Mouse (Mus musculus): ENCODE results near the gene Bod1l. TPM values are rescaled to one million over a fixed set of nuclear protein-coding genes. Genes with fewer than 3 reads are reported as not detected.

Gene Bod1l
- polyA plus RNA-seq, 1 experiment = 3.4 TPM

- Histone ChIP-seq H3K4me3 (no peak overlapping the region), H3ac (ENCODE audit: control insufficient read depth, insufficient read length) (no peak overlapping the region), H3K36me3 (ENCODE audit: control insufficient read depth, insufficient read depth) (no peaks in the 10 kb centered on the region), H3K4me2 (ENCODE audit: low read depth) (no peak overlapping the region), H3K79me2 (ENCODE audit: control insufficient read depth, insufficient read depth) (no peaks in the 10 kb centered on the region), H3K27me3 (ENCODE audit: control insufficient read depth, insufficient read depth, insufficient read length) (no peaks in the 10 kb centered on the region)
- TF ChIP-seq TCF3 (IDR thresholded peaks at IDR 0.05; ENCODE audit: insufficient read length, low read depth) (no peak), POLR2AphosphoS2 (IDR thresholded peaks at IDR 0.05; ENCODE audit: insufficient read length, low read depth) (no peak), E2F4 (IDR thresholded peaks at IDR 0.05; ENCODE audit: insufficient read depth) (no peak), MYOG (IDR thresholded peaks at IDR 0.05; ENCODE audit: control insufficient read depth in 1 of 3, insufficient read depth in 1 of 3, insufficient read length in 2 of 3, low read depth in 2 of 3) (no peak), CEBPB (IDR thresholded peaks at IDR 0.05; ENCODE audit: insufficient read depth, poor library complexity, severe bottlenecking) (no peak), TCF12 (IDR thresholded peaks at IDR 0.05; ENCODE audit: insufficient read depth, poor library complexity, severe bottlenecking) (no peak), MAX (IDR thresholded peaks at IDR 0.05; ENCODE audit: low read depth) (no peak), POLR2A (IDR thresholded peaks at IDR 0.05; ENCODE audit: insufficient read length, low read depth) (no peak), USF1 (IDR thresholded peaks at IDR 0.05; ENCODE audit: low read depth) (no peak)
These were observed 64.1 kb downstream of the Bod1l start for GRCm38 (mm10) chr5:41780026-41780425.

GRCm38 (mm10) chr5:41775728-41776127, 68.4 kb downstream of the Bod1l start:
- H3K79me2 ChIP-seq (ENCODE audit: control insufficient read depth, insufficient read depth) = no peaks in the 10 kb centered on the region
- no peaks in the 10 kb centered on the region for H3K36me3 ChIP-seq (ENCODE audit: control insufficient read depth, insufficient read depth)
- no peaks in the 10 kb centered on the region for H3K27me3 ChIP-seq (ENCODE audit: control insufficient read depth, insufficient read depth, insufficient read length)
- H3K4me3 ChIP-seq = no peak overlapping the region
- TF ChIP-seq USF1 (IDR thresholded peaks at IDR 0.05; ENCODE audit: low read depth) (no peak), POLR2AphosphoS2 (IDR thresholded peaks at IDR 0.05; ENCODE audit: insufficient read length, low read depth) (no peak), POLR2A (IDR thresholded peaks at IDR 0.05; ENCODE audit: insufficient read length, low read depth) (no peak), TCF3 (IDR thresholded peaks at IDR 0.05; ENCODE audit: insufficient read length, low read depth) (no peak), TCF12 (IDR thresholded peaks at IDR 0.05; ENCODE audit: insufficient read depth, poor library complexity, severe bottlenecking) (no peak), REST (IDR thresholded peaks at IDR 0.05; ENCODE audit: insufficient read depth, insufficient read length) (no peak), CEBPB (IDR thresholded peaks at IDR 0.05; ENCODE audit: insufficient read depth, poor library complexity, severe bottlenecking) (no peak), SRF (IDR thresholded peaks at IDR 0.05; ENCODE audit: control insufficient read depth, insufficient read length, low read depth) (no peak), MAX (IDR thresholded peaks at IDR 0.05; ENCODE audit: low read depth) (no peak), MYOD1 (IDR thresholded peaks at IDR 0.05; ENCODE audit: control insufficient read depth in 1 of 3, insufficient read length in 2 of 3, low read depth in 2 of 3) (no peak)
- H3K4me2 ChIP-seq (ENCODE audit: low read depth) = peak overlapping the region; percentile 47
- H3ac ChIP-seq (ENCODE audit: control insufficient read depth, insufficient read length) = no peak overlapping the region

- Histone ChIP-seq H3K36me3 (ENCODE audit: control insufficient read depth, insufficient read depth) (no peaks in the 10 kb centered on the region), H3K4me2 (ENCODE audit: low read depth) (peak overlapping the region; percentile 47), H3K79me2 (ENCODE audit: control insufficient read depth, insufficient read depth) (no peaks in the 10 kb centered on the region), H3K4me3 (no peak overlapping the region), H3ac (ENCODE audit: control insufficient read depth, insufficient read length) (no peak overlapping the region), H3K27me3 (ENCODE audit: control insufficient read depth, insufficient read depth, insufficient read length) (no peaks in the 10 kb centered on the region)
- no peak for TF ChIP-seq MYOG (IDR thresholded peaks at IDR 0.05; ENCODE audit: control insufficient read depth in 1 of 3, insufficient read depth in 1 of 3, insufficient read length in 2 of 3, low read depth in 2 of 3)
- no peak for TF ChIP-seq TCF12 (IDR thresholded peaks at IDR 0.05; ENCODE audit: insufficient read depth, poor library complexity, severe bottlenecking)
- TF ChIP-seq POLR2A (IDR thresholded peaks at IDR 0.05; ENCODE audit: insufficient read length, low read depth) = no peak
- no peak for TF ChIP-seq E2F4 (IDR thresholded peaks at IDR 0.05; ENCODE audit: insufficient read depth)
- no peak for TF ChIP-seq MAX (IDR thresholded peaks at IDR 0.05; ENCODE audit: low read depth)
- TF ChIP-seq REST (IDR thresholded peaks at IDR 0.05; ENCODE audit: insufficient read depth, insufficient read length) = no peak
- TF ChIP-seq POLR2AphosphoS2 (IDR thresholded peaks at IDR 0.05; ENCODE audit: insufficient read length, low read depth) = no peak
- no peak for TF ChIP-seq USF1 (IDR thresholded peaks at IDR 0.05; ENCODE audit: low read depth)
- TF ChIP-seq CEBPB (IDR thresholded peaks at IDR 0.05; ENCODE audit: insufficient read depth, poor library complexity, severe bottlenecking) = no peak
- TF ChIP-seq TCF3 (IDR thresholded peaks at IDR 0.05; ENCODE audit: insufficient read length, low read depth) = no peak
These were observed 68.8 kb downstream of the Bod1l start for GRCm38 (mm10) chr5:41775273-41775672.

GRCm38 (mm10) chr5:41768382-41769040, 75.6 kb downstream of the Bod1l start:
- peaks cover 7% of the 10 kb centered on the region for H3K27me3 ChIP-seq (ENCODE audit: control insufficient read depth, insufficient read depth, insufficient read length)
- H3K4me3 ChIP-seq = no peak overlapping the region

More at GRCm38 (mm10) chr5:41768382-41769040, 75.6 kb downstream of the Bod1l start:
- peak overlapping the region; percentile 70 for H3K4me2 ChIP-seq (ENCODE audit: low read depth)
- TF ChIP-seq TCF3 (IDR thresholded peaks at IDR 0.05; ENCODE audit: insufficient read length, low read depth) (no peak), CEBPB (IDR thresholded peaks at IDR 0.05; ENCODE audit: insufficient read depth, poor library complexity, severe bottlenecking) (no peak), SRF (IDR thresholded peaks at IDR 0.05; ENCODE audit: control insufficient read depth, insufficient read length, low read depth) (no peak)
- H3K36me3 ChIP-seq (ENCODE audit: control insufficient read depth, insufficient read depth) = no peaks in the 10 kb centered on the region
- no peaks in the 10 kb centered on the region for H3K79me2 ChIP-seq (ENCODE audit: control insufficient read depth, insufficient read depth)
- H3ac ChIP-seq (ENCODE audit: control insufficient read depth, insufficient read length) = no peak overlapping the region
